Mouse (Mus musculus): Measurements from ENCODE around the gene Rnaseh2b.

Gene Rnaseh2b

GRCm38 (mm10) chr14:62292488-62293339 is at the start of gene Rnaseh2b, which contains the start of gene Dleu7:
Rnaseh2b (plus strand) TSS chr14:62292589.
Dleu7 (minus strand) TSS chr14:62293047.
- in situ Hi-C loops (cut with MboI, MseI): no loop called here

GRCm38 (mm10) chr14:62243530-62243929 is 48.9 kb upstream of the Rnaseh2b start:
- in situ Hi-C loops (cut with MboI, MseI): no loop called here

- in situ Hi-C loops (cut with MboI, MseI): loop anchor here (5.0 kb wide), 1 partner anchor 82 kb away; no protein-coding TSS in a partner anchor
Measured at GRCm38 (mm10) chr14:62245557-62245956, 46.8 kb upstream of the Rnaseh2b start.

DNA sequence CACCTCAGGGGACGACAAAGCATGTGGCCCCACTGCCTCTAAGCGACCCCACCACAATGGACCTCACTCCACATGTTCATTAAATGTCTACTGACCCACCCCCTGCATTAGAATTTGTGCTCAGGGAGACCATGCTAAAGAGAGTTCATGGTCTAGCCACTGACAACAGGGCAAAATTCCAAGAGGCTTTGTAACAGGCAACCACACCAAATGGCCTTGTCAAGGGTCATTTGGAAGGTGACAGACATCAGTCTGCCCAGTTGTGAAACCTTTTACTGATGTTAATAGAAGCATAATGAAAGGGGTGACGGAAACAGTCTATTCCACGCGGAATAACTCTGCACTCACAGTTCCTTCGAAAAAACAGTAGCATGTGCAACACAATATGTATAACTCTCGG is 44.0 kb upstream of the Rnaseh2b start:
- in situ Hi-C loops (cut with MboI, MseI): loop anchor here (5.0 kb wide), 1 partner anchor 79 kb away; no protein-coding TSS in a partner anchor

DNA sequence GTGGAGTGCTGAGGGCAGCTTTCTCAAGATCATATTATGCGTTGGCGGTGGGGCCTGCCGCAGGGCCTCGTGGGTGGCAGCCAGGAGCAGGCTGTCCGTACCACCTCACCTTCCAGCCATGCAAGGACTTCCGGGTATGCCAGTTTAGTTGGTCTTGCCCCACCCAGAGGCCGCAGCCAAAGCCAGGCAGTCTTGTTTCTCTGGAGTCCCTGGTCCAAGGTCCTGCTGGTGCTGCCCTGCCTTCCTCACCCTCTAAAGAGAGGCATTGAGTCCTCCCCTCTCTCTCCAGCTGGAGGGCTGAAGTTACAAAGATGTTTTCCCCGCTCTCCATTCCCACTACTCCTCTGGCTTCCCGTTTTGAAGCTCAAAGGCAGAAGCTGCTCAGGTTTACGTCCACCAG is 43.6 kb upstream of the Rnaseh2b start:
- in situ Hi-C loops (cut with MboI, MseI): loop anchor here (5.0 kb wide), 1 partner anchor 79 kb away; no protein-coding TSS in a partner anchor

DNA sequence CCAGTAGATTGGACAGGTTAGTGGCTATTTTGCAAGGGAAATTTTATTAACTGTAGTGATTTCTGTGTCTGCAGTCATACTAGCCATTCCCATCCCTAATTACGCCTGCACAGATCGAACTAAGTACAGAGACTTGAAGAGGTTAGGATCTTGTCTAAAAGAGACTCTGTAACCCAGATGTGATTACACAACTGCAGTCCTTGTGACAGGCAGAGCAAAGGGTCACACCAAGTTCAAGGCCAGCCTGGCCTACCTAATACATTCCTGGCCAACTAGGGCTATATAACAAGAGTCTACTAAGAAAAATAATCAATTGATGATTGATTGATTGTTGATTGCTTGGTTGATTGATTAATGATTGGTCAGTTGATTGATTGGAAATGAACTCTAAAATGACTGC is 43.1 kb upstream of the Rnaseh2b start:
- in situ Hi-C loops (cut with MboI, MseI): loop anchor here (5.0 kb wide), 1 partner anchor 78 kb away; no protein-coding TSS in a partner anchor

DNA sequence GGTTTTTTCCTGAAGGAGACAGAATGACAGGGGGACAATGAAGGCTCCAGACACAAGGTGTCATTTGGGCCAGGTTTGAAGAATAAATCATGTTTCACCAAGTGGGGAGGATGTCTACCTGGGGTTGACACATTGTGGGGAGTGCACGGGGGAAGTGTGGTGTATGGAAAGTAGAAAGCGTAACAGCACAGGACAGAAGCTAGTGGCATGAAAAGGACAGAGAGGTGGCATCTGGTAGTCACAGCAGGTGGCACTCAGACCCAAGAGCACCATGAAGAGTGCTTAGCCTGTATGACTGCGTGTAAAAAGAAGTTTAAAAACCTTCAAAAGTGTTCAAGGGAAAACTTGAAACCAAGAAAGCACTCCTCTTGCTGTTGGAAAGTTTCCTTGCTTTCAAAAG is 42.3 kb upstream of the Rnaseh2b start:
- in situ Hi-C loops (cut with MboI, MseI): no loop called here

DNA sequence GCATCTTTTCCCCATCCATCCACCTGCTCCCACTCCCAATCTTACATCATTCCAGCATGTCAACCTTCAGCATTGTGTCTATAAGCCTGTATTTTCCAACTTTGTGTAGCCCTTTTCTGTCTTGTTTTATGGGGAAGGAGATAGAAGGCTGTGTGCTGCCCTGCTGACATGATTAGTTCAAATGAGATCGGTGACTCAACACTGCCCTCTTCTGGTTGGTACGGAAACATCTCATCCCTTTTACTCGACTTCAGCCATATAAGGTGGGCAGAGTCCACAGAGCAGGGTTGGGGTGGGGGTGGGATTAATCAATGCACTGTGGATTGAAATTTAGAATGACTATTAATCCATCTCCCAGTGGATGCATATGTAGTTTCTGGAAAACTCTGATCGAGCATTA is 40.4 kb upstream of the Rnaseh2b start:
- in situ Hi-C loops (cut with MboI, MseI): no loop called here

DNA sequence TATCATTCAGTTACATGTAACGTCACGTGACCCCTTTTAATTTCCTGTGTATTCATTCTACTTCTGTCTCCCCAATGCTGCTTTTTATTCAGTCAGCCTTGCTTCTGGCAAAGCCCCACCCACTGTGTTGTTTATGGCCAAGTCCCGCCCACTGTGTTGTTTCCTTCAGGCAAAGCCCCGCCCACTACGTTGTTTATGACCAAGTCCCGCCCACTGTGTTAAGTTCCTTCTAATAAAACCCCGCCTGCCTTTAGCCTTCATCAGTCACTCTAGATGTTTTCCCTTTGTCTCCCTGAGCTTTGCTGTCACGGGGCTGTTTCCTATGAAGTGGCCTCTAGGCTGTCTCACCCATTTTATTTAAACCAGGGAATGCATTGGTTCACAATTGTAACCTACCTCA is 38.0 kb upstream of the Rnaseh2b start:
- in situ Hi-C loops (cut with MboI, MseI): no loop called here

GRCm38 (mm10) chr14:62256066-62256465 is 36.3 kb upstream of the Rnaseh2b start:
- in situ Hi-C loops (cut with MboI, MseI): no loop called here

- in situ Hi-C loops (cut with MboI, MseI): no loop called here
Measured at GRCm38 (mm10) chr14:62258125-62258524, 34.3 kb upstream of the Rnaseh2b start.

GRCm38 (mm10) chr14:62258978-62259536 is 33.3 kb upstream of the Rnaseh2b start:
- in situ Hi-C loops (cut with MboI, MseI): no loop called here

- in situ Hi-C loops (cut with MboI, MseI): no loop called here
Measured at GRCm38 (mm10) chr14:62270698-62271396, 21.5 kb upstream of the Rnaseh2b start.

GRCm38 (mm10) chr14:62273604-62274003 is 18.8 kb upstream of the Rnaseh2b start:
- in situ Hi-C loops (cut with MboI, MseI): no loop called here

DNA sequence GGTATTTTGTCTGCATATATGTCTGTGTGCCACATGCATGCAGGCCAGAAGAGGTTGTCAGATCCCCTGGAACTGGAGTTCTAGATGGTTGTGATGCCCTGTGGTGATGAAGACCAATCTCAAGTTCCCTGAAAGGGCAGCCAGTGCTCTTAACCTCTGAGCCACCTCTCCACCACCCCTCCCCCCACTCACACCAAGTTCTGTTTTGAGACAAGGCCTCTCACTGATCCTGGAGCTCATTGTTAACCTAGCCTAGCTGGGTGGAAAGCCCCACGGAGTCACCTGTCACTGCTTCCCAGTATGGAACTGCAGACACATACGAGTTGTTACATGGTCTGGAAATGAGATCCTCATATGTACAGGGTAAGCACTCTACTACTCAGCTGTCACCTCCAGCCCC is 9.4 kb upstream of the Rnaseh2b start:
- in situ Hi-C loops (cut with MboI, MseI): no loop called here

GRCm38 (mm10) chr14:62288731-62289130 is 3.7 kb upstream of the Rnaseh2b start:
- in situ Hi-C loops (cut with MboI, MseI): no loop called here

- in situ Hi-C loops (cut with MboI, MseI): no loop called here
Measured at GRCm38 (mm10) chr14:62291406-62291987, 892 bp upstream of the Rnaseh2b start.

GRCm38 (mm10) chr14:62292166-62292487 is 262 bp upstream of the Rnaseh2b start:
- in situ Hi-C loops (cut with MboI, MseI): no loop called here

DNA sequence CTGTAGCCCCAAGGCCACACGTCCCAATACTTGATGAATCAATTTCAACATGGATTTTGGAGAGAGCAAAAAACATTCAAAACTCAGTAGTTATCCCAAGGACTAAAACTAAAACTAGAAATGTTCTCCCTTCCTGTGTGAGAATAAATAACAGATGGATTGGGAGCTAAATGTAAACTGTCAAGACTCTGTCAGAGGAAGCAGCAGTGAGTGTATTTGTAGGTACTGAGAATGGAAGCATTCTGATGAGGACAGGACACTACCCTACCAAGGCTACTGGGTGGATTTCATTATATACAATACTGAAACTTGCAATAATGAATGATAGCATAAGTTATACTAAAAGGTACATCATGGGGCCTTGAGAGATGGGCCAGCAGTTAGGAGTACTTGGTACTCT is 6.4 kb downstream of the Rnaseh2b start:
- in situ Hi-C loops (cut with MboI, MseI): no loop called here

GRCm38 (mm10) chr14:62300031-62300430 is 7.6 kb downstream of the Rnaseh2b start:
- in situ Hi-C loops (cut with MboI, MseI): no loop called here

GRCm38 (mm10) chr14:62307555-62307954 is 15.2 kb downstream of the Rnaseh2b start:
- in situ Hi-C loops (cut with MboI, MseI): no loop called here

DNA sequence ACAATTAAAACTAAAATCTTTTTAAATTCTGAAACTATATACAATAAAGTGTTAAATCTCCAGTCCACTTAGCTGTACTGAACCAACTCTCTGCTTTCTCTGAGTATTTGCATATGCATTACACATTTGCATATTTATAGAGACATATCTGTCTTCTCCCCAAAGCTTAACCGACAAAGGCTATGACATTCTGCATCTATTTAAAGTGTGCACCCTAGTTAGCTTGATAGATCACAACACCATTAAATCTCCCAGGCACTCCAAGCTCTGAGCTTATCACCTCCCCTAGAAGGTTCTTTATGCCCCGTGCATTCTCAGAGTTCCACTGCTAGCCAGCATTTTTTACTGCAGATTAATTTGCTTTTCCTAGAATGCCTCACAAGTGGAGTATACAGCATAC is 16.6 kb downstream of the Rnaseh2b start:
- in situ Hi-C loops (cut with MboI, MseI): no loop called here

All from T-helper 2 cell (primary cell).